Mouse (Mus musculus): ENCODE data around the gene Mosmo. TPM values are rescaled to one million over a fixed set of nuclear protein-coding genes. Genes with fewer than 3 reads are reported as not detected.

Gene Mosmo
- polyA plus RNA-seq (2012) = 2.9 and 4.6 TPM in 2 replicates

DNA sequence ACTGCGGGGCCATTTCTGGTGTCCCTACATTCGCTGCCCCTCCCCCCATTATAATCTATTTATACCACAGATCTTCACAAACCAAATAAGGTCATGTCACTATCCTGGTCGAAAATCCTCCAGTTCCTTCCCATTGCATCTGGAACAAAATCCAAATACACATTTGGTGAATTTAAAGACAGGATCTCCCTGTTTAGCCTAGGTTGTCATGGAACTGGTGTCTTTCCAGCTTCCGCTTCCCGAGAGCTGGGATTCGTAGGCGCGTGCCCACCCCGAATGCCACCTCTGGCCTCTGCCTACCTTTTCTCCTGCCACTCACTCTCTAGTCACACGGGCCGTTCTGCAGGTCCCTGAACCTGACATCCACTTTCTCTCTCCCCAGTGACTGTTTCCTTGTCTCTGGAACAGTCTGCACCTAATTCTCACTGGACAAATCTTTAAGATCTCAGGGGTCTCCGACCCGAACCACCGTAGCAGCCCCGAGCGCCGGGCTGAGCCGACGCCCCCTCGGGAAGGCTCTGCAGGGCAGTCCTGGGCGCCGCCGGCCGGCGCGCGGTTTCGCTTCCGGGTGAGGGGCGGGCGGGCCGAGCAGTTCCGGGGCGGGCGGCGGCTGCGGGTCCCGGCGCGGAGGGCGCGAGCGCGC is at the start of gene Mosmo:
Gene Mosmo, plus strand, starts transcription at position 618 of the 643 bp plus-strand sequence.
- Histone ChIP-seq H3K4me1 (ENCODE audit: control insufficient read depth) (peaks cover 53% of the 10 kb centered on the region), H3K36me3 (ENCODE audit: control insufficient read depth) (no peaks in the 10 kb centered on the region; the same call in 1 of the 2 replicates), H3K9me3 (ENCODE audit: control insufficient read depth, low read length) (no peaks in the 10 kb centered on the region), H3K27me3 (ENCODE audit: control insufficient read depth) (no peaks in the 10 kb centered on the region), H3K4me3 (replicated peaks) (peak within 1 kb of the TSS; percentile 72)
- TF ChIP-seq TAL1 (IDR thresholded peaks at IDR 0.05; ENCODE audit: low read length) = no peak
- TF ChIP-seq GATA1 (IDR thresholded peaks at IDR 0.05; ENCODE audit: low read length) = no peak

DNA sequence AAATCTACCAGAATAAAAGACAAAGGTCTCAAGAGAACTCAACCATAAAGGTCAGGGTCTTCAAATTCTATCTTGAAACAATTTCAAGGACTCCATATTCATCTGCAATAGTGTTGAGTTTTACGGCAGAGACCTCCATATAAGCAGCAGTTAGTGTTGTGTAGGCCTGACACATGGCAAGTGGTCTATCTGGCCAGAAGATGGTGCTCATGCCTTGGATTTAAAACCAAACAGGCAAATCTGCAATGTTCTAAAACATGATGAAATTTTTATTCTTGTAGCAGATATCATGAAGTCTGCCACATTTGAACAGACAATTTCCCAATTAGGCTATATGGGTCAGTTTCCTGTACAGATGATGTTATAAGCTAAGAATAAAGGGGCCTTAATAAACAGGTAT is 44.9 kb upstream of the Mosmo start:
- 0 out of 2 replicates have a peak, but pooled peaks cover 3% of the 10 kb centered on the region for H3K27me3 ChIP-seq (ENCODE audit: control insufficient read depth)
- H3K4me3 ChIP-seq (replicated peaks) = no peak overlapping the region
- H3K9me3 ChIP-seq (ENCODE audit: control insufficient read depth, low read length) = no peaks in the 10 kb centered on the region
- TF ChIP-seq GATA1 (IDR thresholded peaks at IDR 0.05; ENCODE audit: low read length) (no peak), TAL1 (IDR thresholded peaks at IDR 0.05; ENCODE audit: low read length) (no peak)
- H3K36me3 ChIP-seq (ENCODE audit: control insufficient read depth) = peaks cover 3% of the 10 kb centered on the region
- H3K4me1 ChIP-seq (ENCODE audit: control insufficient read depth) = peaks cover 25% of the 10 kb centered on the region

GRCm38 (mm10) chr7:120634301-120634700 is 43.1 kb upstream of the Mosmo start:
- Histone ChIP-seq H3K9me3 (ENCODE audit: control insufficient read depth, low read length) (no peaks in the 10 kb centered on the region), H3K4me1 (ENCODE audit: control insufficient read depth) (peaks cover 25% of the 10 kb centered on the region), H3K27me3 (ENCODE audit: control insufficient read depth) (0 out of 2 replicates have a peak, but pooled peaks cover 3% of the 10 kb centered on the region), H3K4me3 (replicated peaks) (peak overlapping the region; percentile 81), H3K36me3 (ENCODE audit: control insufficient read depth) (peaks cover 19% of the 10 kb centered on the region)
- TF ChIP-seq TAL1 (IDR thresholded peaks at IDR 0.05; ENCODE audit: low read length) (no peak), GATA1 (IDR thresholded peaks at IDR 0.05; ENCODE audit: low read length) (no peak)

- TF ChIP-seq GATA1 (IDR thresholded peaks at IDR 0.05; ENCODE audit: low read length) = no peak
- no peak for TF ChIP-seq TAL1 (IDR thresholded peaks at IDR 0.05; ENCODE audit: low read length)
- H3K36me3 ChIP-seq (ENCODE audit: control insufficient read depth) = peaks cover 24% of the 10 kb centered on the region
- peaks cover 25% of the 10 kb centered on the region for H3K4me1 ChIP-seq (ENCODE audit: control insufficient read depth)
- H3K9me3 ChIP-seq (ENCODE audit: control insufficient read depth, low read length) = no peaks in the 10 kb centered on the region
- peak within 1 kb of the TSS; percentile 81 for H3K4me3 ChIP-seq (replicated peaks)
- H3K27me3 ChIP-seq (ENCODE audit: control insufficient read depth) = 0 out of 2 replicates have a peak, but pooled peaks cover 3% of the 10 kb centered on the region
Observed at GRCm38 (mm10) chr7:120634711-120635361, 42.6 kb upstream of the Mosmo start, which contains the start of gene Uqcrc2. Gene Uqcrc2 (plus strand): TSS chr7:120635176.

DNA sequence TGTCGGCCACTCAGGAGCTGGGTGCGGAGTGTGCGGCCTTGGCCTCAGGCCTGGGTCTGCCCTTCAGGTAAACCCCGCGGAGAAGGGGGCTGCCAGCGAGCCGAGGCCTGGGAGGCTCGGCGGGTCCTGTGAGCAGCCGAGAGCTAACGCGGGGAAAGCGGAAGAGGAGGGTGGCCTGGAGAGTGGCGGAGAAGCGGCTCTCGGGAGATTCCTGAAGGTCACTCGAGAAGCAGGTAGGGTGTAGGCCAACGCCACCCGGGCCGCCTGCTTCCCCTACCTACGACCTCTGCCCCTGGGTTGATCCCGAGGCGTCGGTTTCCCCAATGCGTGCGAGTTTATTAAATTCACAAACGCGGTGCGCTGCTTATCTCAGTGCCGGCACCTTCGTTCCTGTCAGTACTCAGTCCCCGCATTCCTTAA is 42.0 kb upstream of the Mosmo start:
- peaks cover 25% of the 10 kb centered on the region for H3K4me1 ChIP-seq (ENCODE audit: control insufficient read depth)
- 0 out of 2 replicates have a peak, but pooled peaks cover 3% of the 10 kb centered on the region for H3K27me3 ChIP-seq (ENCODE audit: control insufficient read depth)
- H3K36me3 ChIP-seq (ENCODE audit: control insufficient read depth) = peaks cover 30% of the 10 kb centered on the region
- H3K9me3 ChIP-seq (ENCODE audit: control insufficient read depth, low read length) = no peaks in the 10 kb centered on the region
- peak overlapping the region; percentile 81 for H3K4me3 ChIP-seq (replicated peaks)
- TF ChIP-seq TAL1 (IDR thresholded peaks at IDR 0.05; ENCODE audit: low read length) (no peak), GATA1 (IDR thresholded peaks at IDR 0.05; ENCODE audit: low read length) (no peak)

DNA sequence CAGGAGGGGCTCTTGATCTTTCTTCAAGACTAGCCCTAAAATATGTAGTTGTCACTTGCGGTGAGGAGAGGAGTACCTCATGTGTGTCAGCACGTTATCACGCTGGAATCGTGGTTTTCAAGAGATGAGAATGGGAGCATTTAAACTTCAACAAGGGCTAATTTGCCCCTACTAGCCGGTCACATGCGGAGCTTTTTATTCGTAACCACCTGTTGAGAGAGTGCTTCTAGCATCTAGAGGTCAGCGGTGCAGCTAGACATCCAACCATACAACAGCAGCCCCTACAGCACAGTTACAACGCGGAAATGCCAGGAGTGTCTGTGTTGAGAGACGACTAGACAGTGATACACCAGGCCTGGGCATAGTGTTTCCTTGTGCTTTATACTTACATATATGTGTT is 41.6 kb upstream of the Mosmo start:
- H3K27me3 ChIP-seq (ENCODE audit: control insufficient read depth) = 0 out of 2 replicates have a peak, but pooled peaks cover 3% of the 10 kb centered on the region
- peaks cover 34% of the 10 kb centered on the region for H3K36me3 ChIP-seq (ENCODE audit: control insufficient read depth)
- H3K4me3 ChIP-seq (replicated peaks) = peak overlapping the region; percentile 81
- peaks cover 25% of the 10 kb centered on the region for H3K4me1 ChIP-seq (ENCODE audit: control insufficient read depth)
- H3K9me3 ChIP-seq (ENCODE audit: control insufficient read depth, low read length) = no peaks in the 10 kb centered on the region
- TF ChIP-seq TAL1 (IDR thresholded peaks at IDR 0.05; ENCODE audit: low read length) (no peak), GATA1 (IDR thresholded peaks at IDR 0.05; ENCODE audit: low read length) (no peak)

DNA sequence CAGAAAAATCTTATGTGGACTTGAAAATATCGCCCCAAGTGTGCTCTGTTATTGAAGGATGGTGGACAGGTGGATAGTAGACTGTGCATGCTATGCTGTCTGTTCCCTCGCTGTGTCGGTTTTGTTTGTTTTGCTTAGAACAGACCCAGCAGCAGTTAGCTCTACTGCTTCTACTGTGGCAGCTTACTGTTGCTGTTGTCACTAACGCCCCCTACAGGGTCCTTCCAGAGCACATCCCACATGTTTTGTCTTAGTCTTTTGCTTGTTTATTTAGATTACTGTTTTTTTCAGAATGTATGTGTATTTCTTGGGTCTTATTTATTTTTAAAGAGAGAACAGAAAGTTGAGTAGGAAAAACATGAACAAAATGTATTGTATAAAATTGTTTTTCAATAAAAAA is 34.2 kb upstream of the Mosmo start:
- no peak overlapping the region for H3K4me3 ChIP-seq (replicated peaks)
- no peaks in the 10 kb centered on the region for H3K9me3 ChIP-seq (ENCODE audit: control insufficient read depth, low read length)
- no peak for TF ChIP-seq TAL1 (IDR thresholded peaks at IDR 0.05; ENCODE audit: low read length)
- no peak for TF ChIP-seq GATA1 (IDR thresholded peaks at IDR 0.05; ENCODE audit: low read length)
- peaks cover 90% of the 10 kb centered on the region for H3K36me3 ChIP-seq (ENCODE audit: control insufficient read depth)
- no peaks in the 10 kb centered on the region for H3K27me3 ChIP-seq (ENCODE audit: control insufficient read depth)
- no peaks in the 10 kb centered on the region for H3K4me1 ChIP-seq (ENCODE audit: control insufficient read depth)

DNA sequence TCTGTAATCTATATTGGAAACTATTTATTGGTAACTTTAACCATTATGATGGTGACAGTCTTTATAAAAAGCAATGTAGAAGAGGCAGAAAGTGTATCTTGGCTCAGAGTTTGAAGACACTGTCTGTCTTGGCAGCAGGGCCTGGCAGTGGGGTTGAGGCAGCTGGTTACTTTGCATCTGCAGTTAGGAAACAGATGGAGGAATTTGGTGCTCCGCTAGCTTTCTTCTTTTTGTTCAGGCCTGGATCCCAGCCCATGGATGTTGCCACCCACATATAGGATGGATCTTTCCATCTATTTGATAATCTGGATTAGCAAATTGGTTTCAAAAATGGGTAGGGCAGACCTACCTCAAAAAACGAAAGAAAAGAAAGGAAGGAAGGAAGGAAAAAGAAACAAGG is 29.6 kb upstream of the Mosmo start:
- Histone ChIP-seq H3K4me1 (ENCODE audit: control insufficient read depth) (peaks cover 3% of the 10 kb centered on the region; the same call in 1 of the 2 replicates), H3K27me3 (ENCODE audit: control insufficient read depth) (no peaks in the 10 kb centered on the region), H3K36me3 (ENCODE audit: control insufficient read depth) (peaks cover 98% of the 10 kb centered on the region), H3K4me3 (replicated peaks) (no peak overlapping the region), H3K9me3 (ENCODE audit: control insufficient read depth, low read length) (no peaks in the 10 kb centered on the region)
- TF ChIP-seq TAL1 (IDR thresholded peaks at IDR 0.05; ENCODE audit: low read length) (no peak), GATA1 (IDR thresholded peaks at IDR 0.05; ENCODE audit: low read length) (no peak)

DNA sequence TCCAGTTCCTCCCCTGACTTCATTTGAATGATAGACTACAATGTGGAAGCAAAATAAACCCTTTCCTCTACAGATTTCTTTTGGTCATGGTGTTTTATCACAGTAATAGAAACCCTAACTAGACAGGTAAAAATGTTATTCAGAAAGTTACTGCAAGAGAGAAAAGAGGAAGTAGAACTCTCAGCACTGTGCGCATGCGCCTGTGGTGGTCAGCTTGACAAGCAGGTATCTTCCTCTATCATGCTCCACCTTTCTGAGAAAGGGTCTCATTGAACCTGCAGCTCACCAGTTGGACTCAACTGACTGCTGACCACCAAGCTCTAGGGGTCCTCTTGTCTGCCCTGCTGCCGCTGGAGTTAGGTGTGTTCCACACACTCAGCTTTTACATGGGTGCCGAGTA is 15.3 kb upstream of the Mosmo start:
- TF ChIP-seq TAL1 (IDR thresholded peaks at IDR 0.05; ENCODE audit: low read length) (no peak), GATA1 (IDR thresholded peaks at IDR 0.05; ENCODE audit: low read length) (no peak)
- no peaks in the 10 kb centered on the region for H3K4me1 ChIP-seq (ENCODE audit: control insufficient read depth)
- no peaks in the 10 kb centered on the region for H3K27me3 ChIP-seq (ENCODE audit: control insufficient read depth)
- H3K9me3 ChIP-seq (ENCODE audit: control insufficient read depth, low read length) = no peaks in the 10 kb centered on the region
- peaks cover 37% of the 10 kb centered on the region for H3K36me3 ChIP-seq (ENCODE audit: control insufficient read depth)
- no peak overlapping the region for H3K4me3 ChIP-seq (replicated peaks)
